Mouse (Mus musculus): ENCODE measurements around the gene Srpx2. TPM values are rescaled to one million over a fixed set of nuclear protein-coding genes. Genes with fewer than 3 reads are reported as not detected.

Gene Srpx2
- total RNA-seq, 2 experiments from 2014 or later, result 4.3 to 4.7 TPM

Other genes starting within 250 kb of the Srpx2 start
- 1 to 10 TPM; 8.9 to 9.1 TPM for gene Pcdh19, start 219.4 kb upstream of the Srpx2 start, total RNA-seq (2021)
- gene Tnmd, start 57.4 kb upstream of the Srpx2 start, total RNA-seq (2021), result under 1 TPM in 1 of 2 experiments, not detected in 1; 0.25 TPM
- 10 to 100 TPM in 1 of 2 experiments, 1 to 10 TPM in 1; 9.7 to 11.9 TPM for gene Tspan6, start 10.0 kb upstream of the Srpx2 start, total RNA-seq (2021)
- gene Sytl4, start 73.4 kb downstream of the Srpx2 start, total RNA-seq (2021), result 1 to 10 TPM; 1.1 to 1.6 TPM
- gene Cstf2, start 150.8 kb downstream of the Srpx2 start, total RNA-seq (2021), result 10 to 100 TPM; 10.2 to 13.4 TPM